ENCODE assay signal across 16 mouse cellular contexts in genomic region chr7:49825492-49825891, GRCm38 (mm10).
"Had no signal": no experiment of that assay in that cellular context is flagged by ENCODE, and none has a peak within 500 bp of the region (broad histone marks: within the 10 kb centered on the region; RNA-seq: fewer than 3 reads in every experiment).

No protein-coding gene starts in this region.

- H3K27me3 ChIP-seq: neural tube, embryonic 13.5 days; neural tube, embryonic 15.5 days; stomach, embryonic 15.5 days had no signal

- H3K27ac ChIP-seq: neural tube, embryonic 13.5 days; neural tube, embryonic 15.5 days; stomach, embryonic 15.5 days; stomach, postnatal 0 days had no signal

- DNase-seq: retina, postnatal 1 day; right cerebral cortex, adult 18-20 months; right cerebral cortex, postnatal 14 days; right cerebral cortex, postnatal 25 days; right cerebral cortex, postnatal 4 days; spleen, adult 18-20 months; thymus, adult 18-20 months; thymus, adult 2 months; thymus, postnatal 14 days; thymus, postnatal 25 days; thymus, postnatal 36 days; thymus, postnatal 4 days had no signal

- H3K9me3 ChIP-seq: neural tube, embryonic 13.5 days; neural tube, embryonic 15.5 days; stomach, embryonic 15.5 days had no signal

- H3K4me2 ChIP-seq: neural tube, embryonic 13.5 days; neural tube, embryonic 15.5 days; stomach, embryonic 15.5 days had no signal

- H3K4me3 ChIP-seq: neural tube, embryonic 13.5 days; neural tube, embryonic 15.5 days; stomach, embryonic 15.5 days had no signal

- H3K4me1 ChIP-seq: neural tube, embryonic 15.5 days; stomach, embryonic 15.5 days had no signal
